Mouse (Mus musculus): Measurements from ENCODE around the gene Pgm2l1. TPM values are rescaled to one million over a fixed set of nuclear protein-coding genes. Genes with fewer than 3 reads are reported as not detected.
A peak's percentile ranks its signal among the peaks of the same experiment; 100 is the strongest.

The Pgm2l1 gene
- 1 to 10 TPM; 5.5 to 7.9 (median 7.2) TPM for total RNA-seq (2022)

GRCm38 (mm10) chr7:100227158-100227875 lies at the start of gene Pgm2l1:
Gene Pgm2l1 (plus strand): TSS chr7:100227394.
- peak; percentile 96 for DNase-seq (ENCODE audit: low spot score)

GRCm38 (mm10) chr7:100178016-100178890 lies 48.9 kb upstream of the Pgm2l1 start:
- peak; percentile 56 for DNase-seq (ENCODE audit: low spot score)

DNA sequence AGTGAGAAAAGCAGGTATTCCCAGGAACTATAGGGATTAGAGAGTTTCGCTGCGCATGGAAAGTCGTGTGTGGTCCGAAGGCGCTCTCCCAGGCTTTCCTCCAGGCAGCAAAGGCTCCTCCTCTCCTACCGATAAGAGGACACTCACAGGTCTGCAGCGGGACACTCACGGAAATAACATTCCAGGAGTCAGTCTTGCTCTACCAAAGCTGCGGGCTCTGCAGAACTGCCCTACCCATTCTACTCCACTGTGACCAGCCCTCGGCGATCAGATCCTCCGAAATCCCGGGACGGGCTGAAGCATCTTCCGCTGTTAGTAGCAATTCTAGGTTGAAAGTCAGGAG lies 48.3 kb upstream of the Pgm2l1 start:
- no peak for DNase-seq (ENCODE audit: low spot score)

DNA sequence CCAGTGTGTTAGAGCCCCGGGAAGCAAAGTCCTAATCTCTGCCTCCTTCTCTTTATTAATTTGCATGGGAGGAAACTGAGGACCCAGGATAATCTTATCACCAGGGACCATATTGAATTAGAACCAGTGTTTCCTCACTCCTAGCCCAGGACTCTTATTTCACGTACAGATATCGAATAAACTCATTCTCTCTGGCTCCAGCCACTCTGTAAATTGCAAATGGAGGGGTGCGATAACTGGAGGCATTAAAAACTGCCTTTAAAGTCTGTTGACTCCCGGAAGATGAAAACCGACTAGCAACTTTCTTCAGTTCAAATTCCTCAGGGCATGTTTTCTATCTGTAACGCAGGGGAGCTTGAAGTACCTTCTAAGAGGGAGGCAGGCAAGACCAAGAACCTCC lies 47.8 kb upstream of the Pgm2l1 start:
- no peak for DNase-seq (ENCODE audit: low spot score)

DNA sequence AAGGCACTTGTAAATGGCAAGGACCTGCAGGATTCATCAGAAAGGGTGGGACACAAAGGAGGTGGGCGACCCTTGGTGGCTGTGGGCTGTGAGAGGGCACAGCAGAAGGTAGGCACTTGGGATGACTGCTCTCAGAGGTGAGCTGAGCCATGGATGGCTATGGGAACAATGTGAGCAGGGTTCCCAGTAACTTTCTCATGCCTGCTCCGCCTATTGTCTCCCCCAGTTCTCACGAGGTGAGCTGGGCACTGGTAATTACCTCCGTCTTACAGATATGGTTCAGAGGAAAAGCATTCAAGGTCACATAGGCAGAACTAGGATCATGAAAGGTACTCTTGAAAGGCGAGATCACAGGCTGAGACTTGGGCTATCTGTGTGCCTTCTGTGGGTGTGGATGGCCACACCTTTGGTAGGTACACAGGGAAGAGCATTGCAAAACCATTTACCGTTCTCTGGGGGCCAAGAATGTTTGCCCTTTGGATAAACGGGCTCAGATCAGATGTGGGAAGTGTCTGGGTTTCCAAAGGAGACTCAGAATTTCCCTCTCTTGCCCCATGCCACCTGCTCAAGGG lies 47.3 kb upstream of the Pgm2l1 start:
- no peak for DNase-seq (ENCODE audit: low spot score)

GRCm38 (mm10) chr7:100181176-100181575 lies 46.0 kb upstream of the Pgm2l1 start:
- no peak for DNase-seq (ENCODE audit: low spot score)

- no peak for DNase-seq (ENCODE audit: low spot score)
Observed at GRCm38 (mm10) chr7:100181614-100182013, 45.6 kb upstream of the Pgm2l1 start.

DNA sequence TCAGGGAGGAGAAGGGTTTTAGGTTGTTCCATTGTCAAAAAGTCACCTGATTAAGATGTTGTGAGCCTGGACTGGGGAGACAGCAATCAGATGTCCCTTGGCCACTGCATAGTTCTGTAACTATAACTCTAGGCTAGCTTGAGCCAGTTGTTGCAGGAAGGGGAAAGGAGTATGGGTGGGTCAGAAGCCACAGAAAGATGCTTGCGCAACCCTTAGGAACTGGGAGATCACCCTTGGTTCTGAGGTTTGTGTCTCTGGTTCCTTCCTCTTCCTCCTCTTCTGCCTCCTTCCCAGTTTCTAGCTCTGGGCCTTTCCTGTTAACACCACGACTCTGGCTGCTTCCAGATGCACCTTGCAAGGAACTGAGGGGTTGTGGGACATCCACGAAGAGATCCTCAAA lies 44.8 kb upstream of the Pgm2l1 start:
- no peak for DNase-seq (ENCODE audit: low spot score)

- DNase-seq (ENCODE audit: low spot score) = peak; percentile 30
Observed at GRCm38 (mm10) chr7:100187601-100188000, 39.6 kb upstream of the Pgm2l1 start.

DNA sequence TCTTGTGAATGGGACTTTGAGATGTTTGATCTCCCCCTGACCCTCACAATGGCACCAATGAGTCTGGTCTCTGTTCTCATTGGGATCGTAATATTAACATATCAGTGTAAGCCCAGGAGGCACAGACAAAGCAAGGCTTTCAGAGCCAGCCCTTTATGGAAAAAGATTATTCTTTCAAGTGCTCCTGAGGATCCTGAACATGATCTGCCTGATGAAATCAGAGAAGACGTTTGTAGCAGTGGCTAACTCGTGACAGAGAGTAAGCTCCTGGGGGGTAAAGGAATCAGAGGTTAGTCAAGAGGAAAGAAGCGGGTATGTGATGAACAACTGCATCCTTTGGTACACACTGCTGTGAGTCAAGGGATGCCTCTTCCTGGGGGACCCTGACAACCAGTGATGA lies 37.0 kb upstream of the Pgm2l1 start:
- no peak for DNase-seq (ENCODE audit: low spot score)

- peak; percentile 36 for DNase-seq (ENCODE audit: low spot score)
Observed at GRCm38 (mm10) chr7:100190778-100191177, 36.4 kb upstream of the Pgm2l1 start.

GRCm38 (mm10) chr7:100201191-100201590 lies 26.0 kb upstream of the Pgm2l1 start:
- no peak for DNase-seq (ENCODE audit: low spot score)

GRCm38 (mm10) chr7:100203616-100204015 lies 23.6 kb upstream of the Pgm2l1 start:
- no peak for DNase-seq (ENCODE audit: low spot score)

DNA sequence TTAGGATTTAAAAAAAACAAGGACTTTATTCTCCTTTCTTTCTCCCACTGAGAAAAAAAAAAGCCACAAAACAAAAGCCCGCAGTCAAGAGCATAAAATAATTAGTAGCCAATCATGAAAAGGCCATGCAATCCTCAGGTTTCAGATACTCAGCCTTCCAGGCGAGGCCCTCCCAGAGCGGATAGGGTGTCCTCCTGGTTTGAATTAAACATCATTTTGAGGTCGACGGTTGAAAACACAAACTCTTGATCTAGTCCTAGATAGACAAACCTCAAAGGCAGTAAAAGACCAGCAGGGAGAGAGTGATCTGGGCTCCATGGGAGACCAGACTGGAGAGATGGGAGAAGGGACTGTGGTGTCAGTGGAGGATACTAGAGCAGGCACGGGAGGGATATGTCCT lies 22.3 kb upstream of the Pgm2l1 start:
- DNase-seq (ENCODE audit: low spot score) = no peak

DNA sequence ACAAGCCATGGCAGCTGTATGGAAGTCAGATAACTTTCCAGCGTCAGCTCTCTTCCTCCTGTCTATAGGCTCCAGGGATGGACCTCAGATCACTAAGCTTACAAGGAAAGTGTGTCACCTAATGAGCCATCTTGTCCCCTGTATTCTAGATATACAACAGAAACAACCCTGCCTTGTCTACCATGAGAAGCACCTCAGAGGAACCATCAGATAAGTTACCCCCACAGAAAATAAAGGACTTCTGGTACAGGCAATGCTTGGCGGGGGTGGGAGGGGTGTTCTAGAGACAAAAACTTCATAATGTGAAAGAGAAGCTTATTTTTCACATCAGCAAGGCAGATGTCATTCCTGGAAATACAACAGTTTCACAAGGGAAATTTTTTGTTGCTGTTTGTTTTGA lies 21.1 kb upstream of the Pgm2l1 start:
- no peak for DNase-seq (ENCODE audit: low spot score)

DNA sequence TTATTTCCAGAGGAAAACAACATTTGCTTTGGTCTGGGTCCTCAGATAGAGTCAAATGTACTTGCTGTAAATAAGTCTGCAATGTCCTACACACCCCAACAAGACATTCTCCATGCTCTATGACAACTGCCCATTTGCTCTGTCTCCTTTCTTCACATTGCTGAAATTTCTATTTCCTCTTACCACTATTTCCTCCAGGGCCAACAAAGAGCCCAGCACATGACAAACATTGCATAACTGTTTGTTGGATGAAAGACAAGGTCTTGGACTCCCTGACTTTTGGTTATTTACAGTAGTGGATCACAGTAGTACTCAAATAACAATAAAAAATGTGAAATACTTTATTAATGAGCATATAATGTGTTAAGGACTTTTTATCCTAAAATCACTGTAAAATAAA lies 19.3 kb upstream of the Pgm2l1 start:
- DNase-seq (ENCODE audit: low spot score) = no peak

- DNase-seq (ENCODE audit: low spot score) = no peak
Observed at GRCm38 (mm10) chr7:100214310-100214709, 12.9 kb upstream of the Pgm2l1 start.

GRCm38 (mm10) chr7:100215116-100215732 lies 12.0 kb upstream of the Pgm2l1 start:
- no peak for DNase-seq (ENCODE audit: low spot score)

- no peak for DNase-seq (ENCODE audit: low spot score)
Observed at GRCm38 (mm10) chr7:100215976-100216375, 11.2 kb upstream of the Pgm2l1 start.

DNA sequence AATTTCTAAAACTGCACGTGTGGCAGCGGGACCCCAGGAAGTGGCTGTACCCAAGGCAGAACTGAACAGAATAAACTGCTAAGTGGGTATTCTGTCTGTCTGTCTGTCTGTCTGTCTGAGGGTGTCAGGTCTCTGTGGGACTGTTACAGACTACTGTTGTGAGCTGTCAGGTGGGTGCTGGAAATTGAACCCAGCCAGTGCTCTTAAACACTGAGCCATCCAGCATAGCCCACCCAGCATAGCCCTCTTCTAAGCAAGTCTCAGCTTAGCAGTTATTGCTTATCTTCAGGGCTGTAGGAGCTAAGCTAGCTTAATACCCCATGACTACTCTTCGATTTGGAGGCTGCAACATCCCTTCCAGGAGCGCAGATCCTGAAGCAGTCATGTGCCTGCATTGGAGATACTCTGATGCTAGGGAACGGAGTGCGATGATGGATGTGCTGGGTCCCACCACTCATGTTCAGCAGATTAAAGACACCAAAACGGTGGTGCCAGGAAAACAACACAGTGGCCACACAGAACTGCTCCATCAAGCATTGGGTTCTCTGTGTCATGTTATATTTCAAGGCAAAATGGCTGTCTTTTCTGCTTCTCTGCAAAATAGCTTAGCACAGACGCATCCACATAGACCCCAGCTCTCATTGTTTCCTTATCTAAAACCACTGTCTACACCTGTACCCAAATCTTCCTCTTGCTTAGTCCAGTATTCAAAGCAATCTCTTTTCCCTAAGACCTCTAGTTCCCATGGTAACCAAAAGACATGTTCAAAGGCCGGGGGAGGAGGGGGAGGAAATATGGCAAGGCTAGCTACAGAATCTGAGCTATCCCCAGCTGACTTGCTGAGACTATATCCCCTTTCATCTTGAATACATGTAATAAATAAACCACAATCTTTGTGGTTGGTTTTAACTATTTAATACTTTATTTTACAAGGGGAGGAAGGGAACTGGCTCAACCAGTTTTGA lies 10.3 kb upstream of the Pgm2l1 start:
- DNase-seq (ENCODE audit: low spot score) = no peak

DNA sequence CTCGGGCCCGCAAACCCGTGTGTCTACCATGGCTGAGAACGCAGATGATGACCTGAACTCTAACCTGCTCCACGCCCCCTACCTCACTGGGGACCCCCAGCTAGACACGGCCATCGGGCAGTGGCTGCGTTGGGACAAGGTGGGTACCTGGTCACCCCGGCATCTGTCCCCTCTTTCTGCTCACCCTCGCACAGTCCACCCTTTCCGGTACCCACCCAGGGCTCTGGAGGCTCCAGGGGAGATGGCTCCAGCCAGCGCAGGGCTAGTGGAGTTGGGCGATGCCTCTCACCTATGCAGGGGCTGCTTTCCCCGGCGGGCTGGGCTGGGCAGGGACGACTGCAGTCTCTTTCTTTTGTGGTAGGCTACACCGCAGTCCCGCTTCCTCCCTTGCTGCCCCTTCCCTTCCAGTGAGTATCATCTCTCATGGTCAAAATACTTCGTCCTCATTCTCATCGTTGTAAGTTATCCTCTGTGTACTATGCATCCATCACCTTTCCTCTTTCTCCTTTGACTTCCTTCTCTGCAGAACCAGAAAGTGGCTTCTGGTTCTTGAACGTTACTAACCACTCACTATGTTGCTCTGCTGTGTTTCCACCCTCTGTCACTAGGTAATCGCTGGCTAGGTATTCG lies 817 bp downstream of the Pgm2l1 start:
- DNase-seq (ENCODE audit: low spot score) = no peak
